In the genomic region with DNA sequence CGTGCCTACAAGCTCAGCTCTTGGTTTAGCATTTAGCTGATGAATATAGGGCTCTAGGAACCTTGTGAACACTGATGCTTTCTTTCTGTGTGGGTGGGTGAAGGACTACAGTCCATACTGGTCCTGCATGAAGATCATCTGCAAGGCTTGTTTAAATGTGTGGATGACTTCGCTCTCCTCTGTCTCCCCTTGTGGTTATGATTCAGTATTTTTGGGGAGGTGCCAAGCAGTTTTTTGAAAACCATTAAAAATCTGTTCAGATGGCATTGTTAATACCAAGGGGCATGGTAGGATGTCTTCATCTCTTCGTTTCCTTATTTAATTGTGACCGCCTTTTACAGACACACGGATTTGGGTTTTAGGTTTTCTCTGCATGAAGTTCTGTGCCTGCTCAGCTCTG, we compare ENCODE assay signal across 19 mouse cellular contexts.
"Had no signal": no experiment of that assay in that cellular context is flagged by ENCODE, and none has a peak within 500 bp of the region (broad histone marks: within the 10 kb centered on the region; RNA-seq: fewer than 3 reads in every experiment).

No protein-coding gene starts in this region.

- H3K27ac ChIP-seq: gastrocnemius, adult 2 months; heart, adult 2 months; hindbrain, embryonic 13.5 days; hindbrain, embryonic 15.5 days; intestine, embryonic 15.5 days; left cerebral cortex, adult 2 months; limb, embryonic 10.5 days; limb, embryonic 12.5 days; liver, embryonic 13.5 days had no signal

- H3K4me3 ChIP-seq: gastrocnemius, adult 2 months; heart, adult 2 months; heart, embryonic 12.5 days; hindbrain, embryonic 13.5 days; hindbrain, embryonic 15.5 days; intestine, embryonic 15.5 days; left cerebral cortex, adult 2 months; limb, embryonic 10.5 days; limb, embryonic 12.5 days; liver, embryonic 13.5 days had no signal

- DNase-seq: gastrocnemius, adult 2 months; gastrocnemius, postnatal 10 days; gastrocnemius, postnatal 25 days; heart, adult 2 months; heart, postnatal 10 days; heart, postnatal 4 days; kidney, adult 18-20 months; kidney, adult 8-10 months; kidney, postnatal 25 days; layer of hippocampus, adult 9-11 months; liver; liver, embryonic 13.5 days had no signal

- H3K9me3 ChIP-seq: heart, embryonic 12.5 days; hindbrain, embryonic 15.5 days; intestine, embryonic 15.5 days; limb, embryonic 10.5 days; limb, embryonic 12.5 days; liver, embryonic 13.5 days had no signal

- H3K4me1 ChIP-seq: heart, embryonic 12.5 days; intestine, embryonic 15.5 days; limb, embryonic 10.5 days; limb, embryonic 12.5 days; liver, embryonic 13.5 days had no signal

- H3K27me3 ChIP-seq: heart, embryonic 12.5 days; hindbrain, embryonic 13.5 days; hindbrain, embryonic 15.5 days; intestine, embryonic 15.5 days; limb, embryonic 12.5 days; liver, embryonic 13.5 days had no signal

- H3K36me3 ChIP-seq: heart, embryonic 12.5 days; hindbrain, embryonic 13.5 days; hindbrain, embryonic 15.5 days; intestine, embryonic 15.5 days; limb, embryonic 10.5 days; limb, embryonic 12.5 days; liver, embryonic 13.5 days had no signal
